Mouse (Mus musculus): ENCODE data around the gene Elovl5.
"Not testable (repeated sequence)": the region's sequence is repeated elsewhere in the genome, so short reads cannot be mapped to it uniquely, and the experiment has no call there.

Elovl5 gene

GRCm38 (mm10) chr9:77993538-77994255 is 76.5 kb downstream of the Elovl5 start:
- DNase-seq (ENCODE audit: low read depth, low spot score): not testable (repeated sequence)

- DNase-seq (ENCODE audit: low read depth, low spot score): no peak
Observed at GRCm38 (mm10) chr9:77995235-77995634, 78.1 kb downstream of the Elovl5 start.

GRCm38 (mm10) chr9:78000586-78001500 is 83.7 kb downstream of the Elovl5 start:
- DNase-seq (ENCODE audit: low read depth, low spot score): peak; percentile 22

- no peak for DNase-seq (ENCODE audit: low read depth, low spot score)
Observed at GRCm38 (mm10) chr9:78003278-78003677, 86.1 kb downstream of the Elovl5 start.

- DNase-seq (ENCODE audit: low read depth, low spot score): no peak
Observed at GRCm38 (mm10) chr9:78005481-78005880, 88.3 kb downstream of the Elovl5 start.

GRCm38 (mm10) chr9:78006209-78007001 is 89.2 kb downstream of the Elovl5 start:
- DNase-seq (ENCODE audit: low read depth, low spot score): peak; percentile 86

GRCm38 (mm10) chr9:78009382-78009781 is 92.2 kb downstream of the Elovl5 start:
- DNase-seq (ENCODE audit: low read depth, low spot score): no peak

- DNase-seq (ENCODE audit: low read depth, low spot score): no peak
Observed at GRCm38 (mm10) chr9:78010187-78010586, 93.0 kb downstream of the Elovl5 start.

GRCm38 (mm10) chr9:78010707-78011106 is 93.5 kb downstream of the Elovl5 start:
- no peak for DNase-seq (ENCODE audit: low read depth, low spot score)

GRCm38 (mm10) chr9:78012066-78012465 is 94.9 kb downstream of the Elovl5 start:
- DNase-seq (ENCODE audit: low read depth, low spot score): no peak

- DNase-seq (ENCODE audit: low read depth, low spot score): no peak
Observed at GRCm38 (mm10) chr9:78012681-78013080, 95.5 kb downstream of the Elovl5 start.

GRCm38 (mm10) chr9:78013813-78014212 is 96.6 kb downstream of the Elovl5 start:
- no peak for DNase-seq (ENCODE audit: low read depth, low spot score)

- no peak for DNase-seq (ENCODE audit: low read depth, low spot score)
Observed at GRCm38 (mm10) chr9:78015816-78016215, 98.7 kb downstream of the Elovl5 start.

GRCm38 (mm10) chr9:78016288-78016687 is 99.1 kb downstream of the Elovl5 start:
- DNase-seq (ENCODE audit: low read depth, low spot score): peak; percentile 27

GRCm38 (mm10) chr9:78021256-78021655 is 104.1 kb downstream of the Elovl5 start:
- DNase-seq (ENCODE audit: low read depth, low spot score): no peak

GRCm38 (mm10) chr9:78022187-78022945 is 105.2 kb downstream of the Elovl5 start:
- peak; percentile 63 for DNase-seq (ENCODE audit: low read depth, low spot score)

- DNase-seq (ENCODE audit: low read depth, low spot score): peak; percentile 57
Observed at GRCm38 (mm10) chr9:78024823-78025222, 107.7 kb downstream of the Elovl5 start.

GRCm38 (mm10) chr9:78027099-78027498 is 109.9 kb downstream of the Elovl5 start:
- DNase-seq (ENCODE audit: low read depth, low spot score): no peak

- no peak for DNase-seq (ENCODE audit: low read depth, low spot score)
Observed at GRCm38 (mm10) chr9:78030835-78031456, 113.8 kb downstream of the Elovl5 start.

GRCm38 (mm10) chr9:78032930-78033329 is 115.8 kb downstream of the Elovl5 start:
- no peak for DNase-seq (ENCODE audit: low read depth, low spot score)
